Mouse (Mus musculus) lung, adult 2 months (tissue): ENCODE results near the gene Sptbn2.

ENCODE experiments used
- CTCF ChIP-seq: fragments of 200-500 bp; IDR thresholded peaks from 2 replicates; pipeline ENCODE4 v1.5.1; 2011; ENCODE audit warnings: mild to moderate bottlenecking, low read length, control low read depth; ENCODE audit not compliant: insufficient read depth
- POLR2A ChIP-seq: fragments of 200-500 bp; IDR thresholded peaks from 2 replicates; pipeline ENCODE4 v1.6.1; 2011; ENCODE audit warnings: low read depth, mild to moderate bottlenecking, control low read depth, low read length, borderline replicate concordance; ENCODE audit errors: extremely low read depth

GRCm38 (mm10) chr19:4711098-4711600 is at the start of gene Sptbn2:
- TF ChIP-seq CTCF: no peak
- TF ChIP-seq POLR2A: no peak
